35 mouse cellular contexts compared by ENCODE assay signal in genomic region chr2:11355594-11355993, GRCm38 (mm10).
DNase-seq lines count a peak whose midpoint lies in the region; ATAC-seq lines count a peak whose summit lies in the region.
"Had no signal": no experiment of that assay in that cellular context is flagged by ENCODE, and none has a peak within 500 bp of the region (broad histone marks: within the 10 kb centered on the region; RNA-seq: fewer than 3 reads in every experiment).

No protein-coding gene starts in this region.

- no peaks in the 10 kb centered on the region for H3K4me1 ChIP-seq in forebrain, embryonic 11.5 days (replicated peaks; ENCODE audit: control insufficient read depth, insufficient read depth, low read length)
- H3K4me1 ChIP-seq: embryonic facial prominence, embryonic 10.5 days; embryonic facial prominence, embryonic 15.5 days; forebrain, embryonic 13.5 days; heart, embryonic 13.5 days; hindbrain, embryonic 10.5 days; hindbrain, embryonic 15.5 days; intestine, embryonic 15.5 days; neural tube, embryonic 15.5 days had no signal

- 94% methylated on average over 5 of the region's 5 CpGs for WGBS in forebrain, embryonic 11.5 days

- no peak overlapping the region for H3K4me3 ChIP-seq in forebrain, embryonic 11.5 days (ENCODE audit: low read depth, low read length)
- H3K4me3 ChIP-seq: embryonic facial prominence, embryonic 10.5 days; embryonic facial prominence, embryonic 15.5 days; forebrain, embryonic 13.5 days; heart, adult 2 months; heart, embryonic 13.5 days; hindbrain, embryonic 10.5 days; hindbrain, embryonic 15.5 days; intestine, embryonic 15.5 days; left cerebral cortex, adult 2 months; neural tube, embryonic 15.5 days had no signal

- H3K36me3 ChIP-seq in forebrain, embryonic 11.5 days (ENCODE audit: control insufficient read depth, insufficient read depth, low read length), result no peaks in the 10 kb centered on the region
- H3K36me3 ChIP-seq: embryonic facial prominence, embryonic 10.5 days; embryonic facial prominence, embryonic 15.5 days; heart, embryonic 13.5 days; hindbrain, embryonic 10.5 days; hindbrain, embryonic 15.5 days; intestine, embryonic 15.5 days; neural tube, embryonic 15.5 days had no signal

- H3K27me3 ChIP-seq in forebrain, embryonic 11.5 days (ENCODE audit: control insufficient read depth, insufficient read depth, low read length), result no peaks in the 10 kb centered on the region
- H3K27me3 ChIP-seq: embryonic facial prominence, embryonic 15.5 days; forebrain, embryonic 13.5 days; heart, embryonic 13.5 days; hindbrain, embryonic 15.5 days; intestine, embryonic 15.5 days; neural tube, embryonic 15.5 days had no signal

- no peak overlapping the region for H3K9ac ChIP-seq in forebrain, embryonic 11.5 days (ENCODE audit: low read length)
- H3K9ac ChIP-seq: embryonic facial prominence, embryonic 15.5 days; forebrain, embryonic 13.5 days; heart, embryonic 13.5 days; hindbrain, embryonic 15.5 days; intestine, embryonic 15.5 days; liver, embryonic 14.5 days; lung, embryonic 14.5 days; neural tube, embryonic 15.5 days had no signal

- H3K27ac ChIP-seq in forebrain, embryonic 11.5 days (ENCODE audit: low read depth, low read length), result no peak overlapping the region
- H3K27ac ChIP-seq: embryonic facial prominence, embryonic 10.5 days; embryonic facial prominence, embryonic 15.5 days; forebrain, embryonic 13.5 days; heart, adult 2 months; heart, embryonic 13.5 days; hindbrain, embryonic 10.5 days; hindbrain, embryonic 15.5 days; intestine, embryonic 15.5 days; kidney, postnatal 0 days; left cerebral cortex, adult 2 months; liver, embryonic 14.5 days; neural tube, embryonic 15.5 days; stomach, postnatal 0 days had no signal

- no peak overlapping the region for H3K4me2 ChIP-seq in forebrain, embryonic 11.5 days (ENCODE audit: low read depth, low read length, severe bottlenecking)
- H3K4me2 ChIP-seq: embryonic facial prominence, embryonic 15.5 days; forebrain, embryonic 13.5 days; heart, embryonic 13.5 days; hindbrain, embryonic 15.5 days; intestine, embryonic 15.5 days; lung, embryonic 14.5 days; midbrain, embryonic 11.5 days; neural tube, embryonic 15.5 days had no signal

- no peaks in the 10 kb centered on the region for H3K9me3 ChIP-seq in forebrain, embryonic 11.5 days (ENCODE audit: control insufficient read depth, low read length)
- H3K9me3 ChIP-seq: embryonic facial prominence, embryonic 15.5 days; forebrain, embryonic 13.5 days; hindbrain, embryonic 15.5 days; intestine, embryonic 15.5 days; neural tube, embryonic 15.5 days had no signal

- peak; percentile 19 to 30 for DNase-seq in B cell, adult 2 months
- DNase-seq in CD4-positive, CD25-positive, alpha-beta regulatory T cell, adult 2 months (ENCODE audit: low read depth, low spot score), result peak; percentile 22
- peak; percentile 49 for DNase-seq in adipocyte (ENCODE audit: low spot score)
- DNase-seq in layer of hippocampus, adult 18-20 months (ENCODE audit: low spot score in 2 of 2), result no peak
- DNase-seq in left cerebral cortex, adult 11 months (ENCODE audit: low spot score), result no peak
- DNase-seq in forebrain, embryonic 11.5 days (ENCODE audit: low spot score), result no peak
- DNase-seq: adrenal gland, adult 8-10 months; cerebellum, adult 2 months; cerebellum, postnatal 25 days; gastrocnemius, postnatal 36 days; heart, adult 2 months; heart, postnatal 10 days; kidney, adult 8-10 months; kidney, postnatal 4 days; left cerebral cortex, postnatal 4 days; lung, embryonic 14.5 days; lung, postnatal 14 days; retina, postnatal 1 day; right cerebral cortex, postnatal 14 days; thymus, adult 18-20 months; thymus, postnatal 36 days had no signal

- ATAC-seq in monocyte, adult 5-6 weeks (replicated peaks; ENCODE audit: insufficient number of reproducible peaks, low FRiP score, low TSS enrichment, poor library complexity, severe bottlenecking), result 0 out of 2 replicates have a peak, but pooled peaks have one; percentile 59
- ATAC-seq in forebrain, embryonic 11.5 days (replicated peaks; ENCODE audit: low FRiP score), result no peak
- ATAC-seq: forebrain, embryonic 13.5 days; intestine, embryonic 15.5 days had no signal

Comparison
In these comparisons a context has a peak if more than half of its experiments do, and no peak if none do; other contexts are left out.
1. DNase-seq: peak in B cell, adult 2 months (2 of 2), CD4-positive, CD25-positive, alpha-beta regulatory T cell, adult 2 months (single experiment) and adipocyte (single experiment); none in layer of hippocampus, adult 18-20 months (0 of 2), left cerebral cortex, adult 11 months (single experiment) and forebrain, embryonic 11.5 days (single experiment).